Mouse (Mus musculus): Measurements from ENCODE around the gene M1ap.

M1ap gene

GRCm38 (mm10) chr6:83038496-83039012 is 91.9 kb downstream of the M1ap start:
- peak; percentile 88 for DNase-seq

DNA sequence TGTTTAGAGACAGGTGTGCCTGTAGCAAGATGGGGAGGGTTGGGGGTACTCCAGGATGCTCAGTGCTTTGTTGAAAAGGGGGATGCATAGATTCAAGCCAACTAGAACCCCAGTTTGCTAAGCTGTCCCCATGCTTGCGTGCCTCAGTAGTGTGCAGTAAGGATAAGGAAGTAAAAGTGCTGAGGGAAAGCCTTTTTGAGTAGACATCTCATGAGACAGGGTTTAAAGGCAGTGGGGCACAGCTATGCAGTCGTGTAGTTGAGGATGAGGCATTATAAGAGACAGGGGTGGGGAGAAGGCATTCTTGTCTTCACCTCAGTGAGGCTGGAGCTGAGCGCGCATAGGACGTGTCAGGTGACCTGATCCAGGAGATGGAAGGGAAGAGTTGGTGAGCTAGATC is 93.9 kb downstream of the M1ap start:
- DNase-seq, result no peak

- no peak for DNase-seq
These were observed 96.9 kb downstream of the M1ap start for GRCm38 (mm10) chr6:83043561-83043960.

GRCm38 (mm10) chr6:83043993-83044392 is 97.3 kb downstream of the M1ap start:
- no peak for DNase-seq

- no peak for DNase-seq
These were observed 98.0 kb downstream of the M1ap start for GRCm38 (mm10) chr6:83044742-83045141.

DNA sequence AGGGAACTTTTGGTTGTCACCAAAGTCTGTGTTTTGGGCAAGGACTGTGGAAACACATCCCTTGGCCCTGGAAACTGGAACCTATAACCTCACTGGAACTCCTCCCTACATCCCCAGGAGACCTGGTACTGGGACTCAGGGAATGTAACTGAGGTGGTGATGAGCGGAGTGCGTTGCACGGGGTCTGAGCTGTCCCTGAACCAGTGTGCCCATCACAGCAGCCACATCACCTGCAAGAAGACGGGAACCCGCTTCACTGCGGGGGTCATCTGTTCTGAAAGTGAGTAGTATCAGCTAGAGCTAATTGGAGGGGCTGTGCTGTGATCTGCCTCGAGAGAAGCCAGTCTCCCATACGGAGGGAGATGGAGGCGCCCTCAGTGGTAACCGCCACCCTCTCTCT is 102.7 kb downstream of the M1ap start:
- no peak for DNase-seq

DNA sequence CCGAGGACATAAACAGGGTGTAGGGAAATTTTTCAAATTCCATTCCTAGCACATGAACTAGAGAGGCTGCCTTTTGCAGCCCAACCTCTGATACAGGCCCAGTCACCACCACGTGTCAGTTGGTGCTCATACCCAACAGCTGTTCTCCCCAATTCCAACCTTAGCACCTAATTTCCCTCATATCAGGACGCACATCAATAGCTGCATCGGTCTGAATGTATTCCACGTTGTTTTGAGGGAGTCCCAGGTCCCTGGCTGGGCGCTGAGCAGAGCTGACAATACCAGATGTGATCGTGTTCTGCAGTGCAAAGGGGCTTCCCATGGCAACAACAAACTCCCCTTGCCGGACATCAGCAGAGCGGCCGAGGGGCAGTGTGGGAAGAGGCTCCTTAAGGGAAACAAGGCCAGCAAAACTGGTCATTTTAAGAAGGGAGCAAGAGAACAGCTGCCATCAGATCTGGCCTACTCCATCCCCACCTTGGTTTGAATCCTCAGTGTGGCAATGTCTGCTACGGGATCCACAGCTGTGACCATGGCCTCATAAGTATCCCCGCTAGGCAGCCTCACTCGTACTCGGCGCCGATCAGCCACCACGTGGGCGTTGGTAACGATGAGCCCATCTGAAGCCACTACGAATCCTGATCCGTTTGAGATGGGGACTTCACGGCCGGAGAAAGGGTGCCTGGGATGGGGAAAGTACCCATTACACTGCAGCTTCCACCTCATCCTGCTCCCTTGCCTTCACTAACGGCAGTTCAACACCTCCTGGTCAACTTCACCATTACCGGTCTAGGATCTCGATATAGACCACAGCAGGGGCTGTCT is 106.6 kb downstream of the M1ap start:
- peak; percentile 62 for DNase-seq

- peak; percentile 97 for DNase-seq
These were observed 107.6 kb downstream of the M1ap start, which contains the start of gene Aup1 for GRCm38 (mm10) chr6:83054074-83054851. Gene Aup1, plus strand, starts transcription at chr6:83054521.

- DNase-seq, result peak; percentile 52
These were observed 108.2 kb downstream of the M1ap start, which contains the start of gene Htra2 for GRCm38 (mm10) chr6:83054871-83055431. Gene Htra2, minus strand, starts transcription at chr6:83055273.

DNA sequence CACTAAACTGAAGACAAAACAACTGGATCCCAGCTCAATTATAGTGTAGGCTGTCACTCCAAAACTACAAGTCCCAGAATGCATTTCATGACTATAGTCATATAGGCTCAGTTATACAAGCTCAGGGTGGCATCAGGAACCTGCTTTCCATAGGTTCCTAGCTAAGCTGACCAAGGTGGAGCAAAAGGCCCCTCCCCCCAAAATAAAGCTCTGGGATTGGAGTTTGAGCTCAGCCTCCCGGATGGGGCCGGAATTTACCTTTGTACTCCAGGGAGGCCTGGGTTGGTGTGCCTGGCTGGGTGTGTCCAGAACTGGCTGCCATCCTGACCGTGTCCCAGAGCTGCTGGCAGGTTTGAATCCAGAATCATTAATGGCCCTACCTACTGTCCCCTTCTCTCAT is 111.1 kb downstream of the M1ap start, which contains the start of gene Dqx1:
Gene Dqx1, plus strand, starts transcription at position 55 of the 400 bp plus-strand sequence.
- no peak for DNase-seq

GRCm38 (mm10) chr6:83058725-83059124 is 112.0 kb downstream of the M1ap start:
- no peak for DNase-seq

DNA sequence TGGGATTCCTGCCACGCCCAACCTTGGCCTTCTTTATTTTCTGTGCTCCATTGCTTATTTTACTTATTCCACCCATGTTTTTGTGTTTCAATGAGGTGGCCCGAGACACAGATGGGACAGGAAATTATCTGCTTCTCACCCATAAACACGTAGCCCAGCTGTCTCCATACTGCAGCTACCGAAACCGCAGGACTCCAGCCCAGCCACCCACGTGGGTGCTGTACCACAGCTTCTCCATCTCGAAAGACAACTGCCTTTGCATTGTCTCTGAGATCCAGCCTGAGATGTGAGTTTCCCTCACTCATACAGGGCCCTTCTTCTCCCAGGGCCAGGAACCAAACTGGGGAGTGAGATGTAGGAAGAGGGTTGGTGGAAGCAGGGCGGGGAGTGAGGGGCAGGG is 119.3 kb downstream of the M1ap start:
- DNase-seq, result no peak

GRCm38 (mm10) chr6:83066441-83066840 is 119.7 kb downstream of the M1ap start:
- DNase-seq, result no peak

GRCm38 (mm10) chr6:83068221-83068620 is 121.5 kb downstream of the M1ap start:
- DNase-seq, result no peak

DNA sequence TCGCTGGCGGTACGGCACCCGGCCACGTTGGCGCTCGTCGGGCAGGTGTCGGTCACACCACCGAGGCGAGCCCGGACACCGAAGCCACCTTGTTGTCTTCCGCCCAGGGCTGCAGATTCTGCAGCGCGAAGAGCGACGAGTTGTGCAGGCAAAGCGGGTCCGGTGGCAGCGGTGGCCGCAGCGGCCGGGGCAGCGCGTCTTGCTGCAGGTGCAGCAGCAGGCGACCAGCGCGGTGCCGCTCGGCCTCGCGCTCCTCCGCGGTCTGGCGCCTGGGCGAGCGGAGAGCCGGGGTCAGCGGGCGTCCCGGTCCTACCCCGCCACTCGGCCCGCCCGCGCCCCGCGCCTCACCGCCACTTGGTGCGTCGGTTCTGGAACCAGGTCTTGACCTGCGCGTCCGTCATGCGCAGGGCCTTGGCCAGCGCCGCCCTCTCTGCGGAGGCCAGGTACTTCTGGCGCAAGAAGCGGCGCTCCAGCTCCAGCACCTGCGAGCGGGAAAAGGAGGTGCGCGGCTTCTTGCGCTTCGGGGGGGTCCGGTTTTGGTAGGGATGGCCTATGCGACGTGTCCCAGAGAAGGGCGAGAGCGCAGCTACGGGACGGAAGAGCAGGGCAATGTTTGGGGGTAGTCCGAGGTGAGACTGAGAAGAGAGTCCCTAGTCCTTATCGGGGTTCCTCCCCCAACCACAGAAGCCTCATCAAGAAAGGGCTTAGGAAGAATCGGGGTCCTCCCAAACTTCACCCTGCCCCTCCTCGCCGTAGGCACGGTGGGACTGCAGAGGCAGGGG is 122.2 kb downstream of the M1ap start:
- DNase-seq, result peak; percentile 31

DNA sequence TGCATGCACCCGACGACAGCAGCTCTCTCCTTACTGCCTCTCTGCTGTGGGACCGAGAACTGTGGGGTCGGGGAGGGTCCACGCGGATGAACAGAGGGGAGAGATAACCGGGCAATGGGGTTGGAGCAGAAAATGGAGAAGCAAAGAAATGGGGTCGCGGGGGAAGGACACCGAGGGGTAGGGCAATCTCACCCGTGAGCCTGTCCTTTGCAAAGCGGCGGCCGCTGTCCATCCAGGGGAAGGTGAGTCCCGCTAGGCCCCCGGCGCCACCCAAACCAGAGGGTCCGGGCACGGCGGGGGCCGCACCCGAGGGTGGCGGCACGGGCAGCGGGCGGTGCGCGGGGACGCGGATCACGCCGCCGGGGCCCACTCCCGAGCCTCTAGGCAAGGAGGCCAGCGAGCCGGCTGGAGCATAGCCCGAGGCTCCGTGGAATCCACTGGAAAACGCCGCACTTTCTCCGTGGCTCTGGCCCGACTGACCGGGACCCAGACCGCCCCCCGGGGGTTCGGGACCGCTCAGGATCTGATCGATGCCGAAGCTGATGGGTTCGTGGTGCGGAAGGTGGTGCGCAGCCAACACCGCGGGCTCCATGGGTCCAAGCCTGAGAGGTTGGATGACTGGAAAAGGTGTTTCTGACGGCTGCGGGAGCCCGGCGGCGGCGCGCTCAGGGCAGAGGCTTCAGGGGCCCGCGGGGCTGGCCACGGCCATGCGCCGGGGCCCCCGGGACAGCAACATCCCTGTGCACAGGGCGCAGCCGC is 123.0 kb downstream of the M1ap start:
- no peak for DNase-seq

- DNase-seq, result no peak
These were observed 123.4 kb downstream of the M1ap start, which contains the start of gene Tlx2 for GRCm38 (mm10) chr6:83070247-83070310. Gene Tlx2, minus strand, starts transcription at chr6:83070293.

DNA sequence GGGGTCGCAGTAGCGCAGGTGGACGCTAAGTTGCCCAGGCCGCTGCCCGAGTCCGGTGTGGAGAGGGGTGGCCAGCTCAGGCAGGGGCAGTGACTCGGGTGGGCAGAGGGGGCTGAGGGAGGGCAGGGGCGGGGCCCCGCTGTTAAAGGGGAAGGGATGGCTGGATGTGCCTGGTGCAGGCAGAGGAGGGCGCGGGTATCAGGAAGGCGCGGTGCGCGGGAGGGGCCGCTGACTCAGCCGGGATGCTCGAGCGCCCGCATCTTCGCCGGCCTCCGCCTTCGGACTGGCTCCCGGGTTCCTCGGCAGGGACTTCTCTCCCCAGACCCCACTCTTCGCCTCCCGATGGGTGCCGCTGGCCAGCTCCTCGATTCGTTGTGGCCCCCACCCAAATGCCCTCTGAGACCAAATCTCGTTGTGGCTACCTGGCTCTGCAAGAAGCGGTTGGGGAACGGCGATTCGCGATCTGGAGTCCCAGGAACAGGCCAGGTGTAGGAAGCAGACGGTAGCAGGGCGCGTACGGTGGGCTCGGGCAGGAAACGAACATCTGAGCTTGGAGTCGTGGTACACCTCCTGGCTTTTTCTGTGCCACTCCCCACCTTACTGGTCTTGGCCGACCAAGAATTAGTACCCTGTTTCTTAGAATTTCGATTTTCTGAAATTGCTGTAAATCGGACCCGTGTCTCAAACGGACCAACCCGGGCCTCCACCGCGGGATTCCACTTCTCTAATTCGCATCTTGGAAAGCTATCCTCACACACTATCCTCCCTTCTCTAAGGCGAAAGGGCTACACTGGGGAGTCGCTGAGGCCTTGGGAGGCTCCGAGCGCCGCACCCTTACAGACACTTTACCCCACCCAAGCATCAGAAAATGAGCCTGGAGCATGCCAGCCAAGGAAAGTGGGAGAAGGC is 123.9 kb downstream of the M1ap start:
- peak; percentile 58 for DNase-seq

DNA sequence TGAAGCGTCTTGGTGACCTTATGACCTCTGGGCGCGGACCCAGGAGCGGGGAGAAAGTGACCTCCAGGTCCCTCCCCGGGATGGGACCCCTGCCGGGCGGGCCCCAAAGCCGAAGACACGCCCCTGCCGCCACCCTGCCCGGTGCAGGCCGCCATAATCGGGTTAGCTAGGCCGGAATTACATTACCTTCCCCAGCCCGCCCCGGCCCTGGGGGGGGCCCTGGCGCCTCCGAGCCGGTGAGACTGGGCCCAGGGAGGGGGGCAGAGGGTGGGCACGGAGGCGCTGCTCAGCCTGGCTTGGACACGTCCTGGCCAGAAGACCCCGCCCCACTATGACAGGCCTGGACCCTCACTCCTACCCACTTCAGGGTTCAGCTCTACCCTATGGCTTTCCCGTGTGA is 124.5 kb downstream of the M1ap start:
- DNase-seq, result peak; percentile 43

DNA sequence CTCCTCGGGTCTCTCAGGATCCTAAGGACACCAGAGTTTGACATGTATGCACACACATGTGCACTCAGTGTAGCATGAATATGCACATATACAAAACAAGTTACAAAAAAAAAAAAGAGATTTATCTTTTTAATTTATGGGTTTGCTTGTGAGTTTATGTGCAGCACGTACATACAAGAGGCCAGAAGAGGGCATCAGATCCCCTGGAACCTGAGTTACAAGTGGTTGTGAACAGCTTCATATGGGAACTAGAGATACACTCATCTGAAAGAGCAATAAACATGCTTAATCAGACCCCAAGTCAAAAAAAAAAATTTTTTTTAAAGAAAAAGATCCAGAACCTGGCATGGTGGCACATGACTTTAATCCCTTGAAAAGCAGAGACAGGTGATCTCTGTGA is 128.3 kb downstream of the M1ap start:
- DNase-seq, result no peak

DNA sequence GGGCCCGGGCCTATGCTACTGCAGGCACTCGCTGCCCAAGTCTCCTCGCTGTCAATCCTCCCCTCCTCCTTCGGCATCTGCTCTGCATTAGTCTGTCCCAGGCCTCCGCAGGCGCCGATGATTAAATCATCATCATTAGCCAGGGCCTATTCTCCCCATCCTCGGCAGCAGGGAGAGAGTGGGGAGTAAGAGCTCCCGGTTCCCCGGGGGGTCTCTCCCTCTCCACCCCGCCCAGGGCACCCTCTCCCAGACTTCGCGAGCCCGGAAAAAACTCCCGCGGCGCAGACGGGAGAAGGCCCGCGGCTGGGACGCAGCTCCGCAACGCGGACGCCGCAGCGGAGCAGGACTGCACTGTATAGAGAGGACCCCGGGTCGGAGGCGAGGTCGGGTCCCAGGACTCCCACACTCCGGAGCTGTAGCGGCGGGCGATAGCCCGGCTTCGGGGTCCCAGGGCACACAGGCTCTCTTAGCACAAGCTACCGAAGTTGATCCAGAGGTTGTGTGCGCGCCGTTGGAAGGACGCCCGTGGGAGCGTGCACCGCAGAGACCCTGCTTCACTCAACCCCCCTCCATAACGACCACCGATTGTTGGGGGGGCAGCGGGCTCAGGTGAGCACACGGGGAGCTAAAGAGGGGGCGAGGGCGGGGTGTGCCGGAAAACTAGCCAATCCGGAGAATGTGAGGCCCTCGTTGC is 131.1 kb downstream of the M1ap start, which contains the start of gene Pcgf1:
Gene Pcgf1, plus strand, starts transcription at position 240 of the 694 bp plus-strand sequence.
- DNase-seq, result peak; percentile 71
